Mouse (Mus musculus): ENCODE measurements at regions not wholly inside any gene's neighbourhood (a gene's known extent, or its start where the extent isn't known, plus 50 kb on each side); places are given as distances from the start of the nearest gene placed in this dataset.

GRCm38 (mm10) chr2:80205074-80205727 is 75.9 kb upstream of the Pde1a start:
- TF ChIP-seq EP300 (IDR thresholded peaks at IDR 0.05) (no peak), CTCF (IDR thresholded peaks at IDR 0.05) (no peak)
